Mouse (Mus musculus): ENCODE measurements at regions not wholly inside any gene's neighbourhood (a gene's known extent, or its start where the extent isn't known, plus 50 kb on each side); places are given as distances from the start of the nearest gene placed in this dataset.

DNA sequence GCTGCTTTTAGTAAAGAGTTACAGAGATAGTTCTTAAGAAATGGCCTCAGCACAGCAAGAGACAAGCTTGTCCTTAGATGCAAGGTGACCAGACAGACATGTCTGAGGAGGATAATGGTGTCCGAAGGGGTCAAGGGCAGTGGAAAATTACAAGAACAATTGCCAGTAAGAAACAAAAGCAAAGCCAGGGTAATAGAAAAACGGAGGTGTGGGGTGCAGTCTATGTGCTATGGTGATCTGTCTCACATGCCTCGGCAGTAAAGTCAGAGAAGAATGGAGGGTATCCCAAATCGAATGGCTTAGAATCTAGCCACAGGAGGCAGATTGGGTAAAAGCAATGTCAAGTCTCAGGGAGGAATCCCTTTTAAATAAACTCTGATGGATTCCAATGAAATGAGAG, 86.2 kb downstream of the Tmx1 start:
- ATAC-seq (ENCODE audit: insufficient read depth, low read depth) (no peak), DNase-seq (ENCODE audit: low spot score) (no peak)
- Histone ChIP-seq H3K9ac (replicated peaks; ENCODE audit: low read depth, low read length) (no peak overlapping the region), H3K36me3 (replicated peaks; ENCODE audit: control insufficient read depth, insufficient read depth, low read length) (no peaks in the 10 kb centered on the region), H3K27ac (ENCODE audit: low read depth) (no peak overlapping the region), H3K4me2 (ENCODE audit: low read depth, low read length) (no peak overlapping the region), H3K4me1 (ENCODE audit: control insufficient read depth, insufficient read depth) (no peaks in the 10 kb centered on the region; the same call in 1 of the 2 replicates), H3K4me3 (ENCODE audit: low read depth, low read length) (no peak overlapping the region), H3K9me3 (replicated peaks; ENCODE audit: control insufficient read depth, low read length) (no peaks in the 10 kb centered on the region), H3K27me3 (ENCODE audit: control insufficient read depth, insufficient read depth, low read length) (no peaks in the 10 kb centered on the region)
- TF ChIP-seq CTCF (IDR thresholded peaks at IDR 0.05; ENCODE audit: low read depth): no peak
- no peak for TF ChIP-seq EP300 (IDR thresholded peaks at IDR 0.05; ENCODE audit: low read depth)
- 76% methylated on average over 4 of the region's 4 CpGs for WGBS

DNA sequence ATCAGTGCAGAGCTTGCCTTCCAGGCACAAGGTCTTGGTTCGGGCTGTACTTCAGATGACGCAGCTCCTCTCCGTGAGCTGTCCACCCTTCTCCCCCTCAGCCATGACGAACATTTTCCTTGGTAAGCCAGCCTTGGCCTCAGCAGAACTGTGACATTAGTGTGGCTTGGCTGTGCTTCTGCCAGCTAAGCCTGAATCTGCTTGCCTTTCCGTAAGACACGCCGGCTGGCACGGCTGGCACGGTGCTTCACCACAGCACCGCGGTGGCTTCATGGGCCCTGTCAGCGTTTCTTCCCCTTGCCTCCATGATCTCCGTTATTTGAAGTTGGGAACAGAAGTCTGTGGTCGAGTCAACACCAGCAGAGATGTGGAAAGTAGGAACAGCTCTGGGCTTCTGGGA, 87.0 kb downstream of the Tmx1 start:
- Histone ChIP-seq H3K36me3 (replicated peaks; ENCODE audit: control insufficient read depth, insufficient read depth, low read length) (no peaks in the 10 kb centered on the region), H3K9ac (replicated peaks; ENCODE audit: low read depth, low read length) (no peak overlapping the region), H3K9me3 (replicated peaks; ENCODE audit: control insufficient read depth, low read length) (no peaks in the 10 kb centered on the region), H3K27me3 (ENCODE audit: control insufficient read depth, insufficient read depth, low read length) (no peaks in the 10 kb centered on the region), H3K27ac (ENCODE audit: low read depth) (no peak overlapping the region), H3K4me2 (ENCODE audit: low read depth, low read length) (no peak overlapping the region), H3K4me3 (ENCODE audit: low read depth, low read length) (no peak overlapping the region), H3K4me1 (ENCODE audit: control insufficient read depth, insufficient read depth) (no peaks in the 10 kb centered on the region; the same call in 1 of the 2 replicates)
- ATAC-seq (ENCODE audit: insufficient read depth, low read depth) (no peak), DNase-seq (ENCODE audit: low spot score) (no peak)
- WGBS: 86% methylated on average over 14 of the region's 14 CpGs
- TF ChIP-seq CTCF (IDR thresholded peaks at IDR 0.05; ENCODE audit: low read depth) (no peak), EP300 (IDR thresholded peaks at IDR 0.05; ENCODE audit: low read depth) (no peak)

- Histone ChIP-seq H3K36me3 (replicated peaks; ENCODE audit: control insufficient read depth, insufficient read depth, low read length) (no peaks in the 10 kb centered on the region), H3K27ac (ENCODE audit: low read depth) (no peak overlapping the region)
- WGBS: 61% methylated on average over 4 of the region's 4 CpGs
These were observed 88.5 kb downstream of the Tmx1 start for GRCm38 (mm10) chr12:70541432-70541831.

DNA sequence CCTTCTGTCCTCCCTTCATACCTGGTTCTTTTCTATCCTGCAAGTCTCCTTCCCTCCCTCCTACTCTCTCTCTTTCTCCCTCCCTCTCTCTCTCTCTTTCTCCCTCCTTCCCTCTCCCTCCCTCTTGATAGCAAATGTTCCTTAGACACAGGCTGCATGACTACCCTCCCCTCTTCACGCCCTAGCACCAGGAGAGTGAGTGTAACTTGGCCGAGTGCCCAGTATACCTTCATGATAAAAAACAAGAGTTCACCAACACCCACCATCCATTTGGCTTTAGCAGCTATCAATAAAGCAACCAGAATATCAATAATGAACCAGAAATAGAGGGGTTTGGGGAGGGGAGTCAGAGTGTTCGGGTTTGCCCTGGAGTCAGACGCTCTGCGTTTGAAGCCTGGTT, 90.4 kb downstream of the Tmx1 start:
- no peak overlapping the region for H3K4me2 ChIP-seq (ENCODE audit: low read depth, low read length)
- no peak overlapping the region for H3K9ac ChIP-seq (replicated peaks; ENCODE audit: low read depth, low read length)
- ATAC-seq (ENCODE audit: insufficient read depth, low read depth): no peak

More at GRCm38 (mm10) chr12:70541432-70541831, 88.5 kb downstream of the Tmx1 start:
- Histone ChIP-seq H3K4me3 (ENCODE audit: low read depth, low read length) (no peak overlapping the region), H3K9ac (replicated peaks; ENCODE audit: low read depth, low read length) (no peak overlapping the region), H3K4me2 (ENCODE audit: low read depth, low read length) (no peak overlapping the region), H3K4me1 (ENCODE audit: control insufficient read depth, insufficient read depth) (no peaks in the 10 kb centered on the region; the same call in 1 of the 2 replicates), H3K9me3 (replicated peaks; ENCODE audit: control insufficient read depth, low read length) (no peaks in the 10 kb centered on the region), H3K27me3 (ENCODE audit: control insufficient read depth, insufficient read depth, low read length) (no peaks in the 10 kb centered on the region)
- ATAC-seq (ENCODE audit: insufficient read depth, low read depth) (no peak), DNase-seq (ENCODE audit: low spot score) (no peak)
- TF ChIP-seq EP300 (IDR thresholded peaks at IDR 0.05; ENCODE audit: low read depth) (no peak), CTCF (IDR thresholded peaks at IDR 0.05; ENCODE audit: low read depth) (no peak)

DNA sequence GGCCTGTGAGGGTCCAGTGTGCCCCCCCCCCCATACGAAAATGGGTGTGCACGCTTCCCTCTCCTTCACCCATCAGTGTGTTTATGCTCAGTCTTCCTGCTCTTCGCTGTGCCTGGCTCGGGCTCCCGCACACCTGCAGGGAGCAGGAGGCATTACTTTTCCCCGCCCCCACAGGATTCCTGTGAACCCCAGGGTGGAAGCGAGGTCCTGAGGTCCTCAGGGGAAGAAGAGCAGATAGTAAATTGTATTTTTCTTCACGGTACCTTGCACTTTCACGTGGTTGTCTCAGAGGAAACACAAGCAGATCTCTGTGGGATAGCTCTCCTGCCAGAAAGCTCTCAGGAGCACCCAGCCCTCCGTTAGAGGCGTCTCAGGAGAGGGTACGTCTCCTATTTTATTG, 91.4 kb downstream of the Tmx1 start:
- 57% methylated on average over 12 of the region's 12 CpGs for WGBS
- ATAC-seq (ENCODE audit: insufficient read depth, low read depth): no peak

More for the DNA sequence above, 90.4 kb downstream of the Tmx1 start:
- Histone ChIP-seq H3K27me3 (ENCODE audit: control insufficient read depth, insufficient read depth, low read length) (no peaks in the 10 kb centered on the region), H3K27ac (ENCODE audit: low read depth) (no peak overlapping the region), H3K4me1 (ENCODE audit: control insufficient read depth, insufficient read depth) (no peaks in the 10 kb centered on the region; the same call in 1 of the 2 replicates), H3K4me3 (ENCODE audit: low read depth, low read length) (no peak overlapping the region), H3K36me3 (replicated peaks; ENCODE audit: control insufficient read depth, insufficient read depth, low read length) (no peaks in the 10 kb centered on the region), H3K9me3 (replicated peaks; ENCODE audit: control insufficient read depth, low read length) (no peaks in the 10 kb centered on the region)
- 21% methylated on average over 5 of the region's 5 CpGs for WGBS
- no peak for TF ChIP-seq EP300 (IDR thresholded peaks at IDR 0.05; ENCODE audit: low read depth)
- TF ChIP-seq CTCF (IDR thresholded peaks at IDR 0.05; ENCODE audit: low read depth): no peak
- peak; percentile 12 for DNase-seq (ENCODE audit: low spot score)

GRCm38 (mm10) chr12:70544850-70545510, 92.1 kb downstream of the Tmx1 start:
- Histone ChIP-seq H3K36me3 (replicated peaks; ENCODE audit: control insufficient read depth, insufficient read depth, low read length) (no peaks in the 10 kb centered on the region), H3K27ac (ENCODE audit: low read depth) (0 out of 2 replicates have a peak overlapping the region, but pooled peaks have one; percentile 16), H3K4me2 (ENCODE audit: low read depth, low read length) (no peak overlapping the region), H3K9ac (replicated peaks; ENCODE audit: low read depth, low read length) (no peak overlapping the region), H3K27me3 (ENCODE audit: control insufficient read depth, insufficient read depth, low read length) (no peaks in the 10 kb centered on the region), H3K9me3 (replicated peaks; ENCODE audit: control insufficient read depth, low read length) (no peaks in the 10 kb centered on the region), H3K4me1 (ENCODE audit: control insufficient read depth, insufficient read depth) (no peaks in the 10 kb centered on the region; the same call in 1 of the 2 replicates), H3K4me3 (ENCODE audit: low read depth, low read length) (no peak overlapping the region)
- ATAC-seq (ENCODE audit: insufficient read depth, low read depth) (no peak), DNase-seq (ENCODE audit: low spot score) (no peak)
- TF ChIP-seq EP300 (IDR thresholded peaks at IDR 0.05; ENCODE audit: low read depth) (no peak), CTCF (IDR thresholded peaks at IDR 0.05; ENCODE audit: low read depth) (no peak)
- 46% methylated on average over 7 of the region's 7 CpGs for WGBS

More for the DNA sequence above, 91.4 kb downstream of the Tmx1 start:
- Histone ChIP-seq H3K9ac (replicated peaks; ENCODE audit: low read depth, low read length) (no peak overlapping the region), H3K4me3 (ENCODE audit: low read depth, low read length) (no peak overlapping the region), H3K4me2 (ENCODE audit: low read depth, low read length) (no peak overlapping the region), H3K27ac (ENCODE audit: low read depth) (no peak overlapping the region), H3K27me3 (ENCODE audit: control insufficient read depth, insufficient read depth, low read length) (no peaks in the 10 kb centered on the region), H3K36me3 (replicated peaks; ENCODE audit: control insufficient read depth, insufficient read depth, low read length) (no peaks in the 10 kb centered on the region), H3K4me1 (ENCODE audit: control insufficient read depth, insufficient read depth) (no peaks in the 10 kb centered on the region; the same call in 1 of the 2 replicates), H3K9me3 (replicated peaks; ENCODE audit: control insufficient read depth, low read length) (no peaks in the 10 kb centered on the region)
- no peak for DNase-seq (ENCODE audit: low spot score)
- TF ChIP-seq EP300 (IDR thresholded peaks at IDR 0.05; ENCODE audit: low read depth) (no peak), CTCF (IDR thresholded peaks at IDR 0.05; ENCODE audit: low read depth) (no peak)
